ENCODE assay signal across 7 mouse cellular contexts in the genomic region with DNA sequence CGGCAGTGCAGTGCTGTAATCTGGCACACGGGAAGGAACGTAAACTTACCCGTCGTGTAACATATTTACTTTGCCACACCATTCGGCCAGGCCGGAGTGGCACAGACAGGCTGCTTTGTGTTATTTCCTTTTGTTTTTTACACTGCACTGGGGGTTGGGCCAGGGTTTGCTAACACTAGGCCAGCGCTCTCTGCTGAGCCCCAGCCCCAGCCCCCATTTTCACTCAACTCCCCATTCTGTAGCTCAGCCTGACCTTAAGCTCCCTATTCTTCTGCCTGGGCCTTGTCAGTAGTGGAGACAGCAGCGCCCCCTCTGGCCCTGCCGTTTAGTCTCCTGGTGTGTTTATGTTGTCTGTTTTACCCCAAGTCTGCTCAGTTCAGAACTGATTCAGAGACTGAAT.
DNase-seq lines count a peak whose midpoint lies in the region; ATAC-seq and TF ChIP-seq lines count a peak whose summit lies in the region.

No protein-coding gene starts in this region.

- H3K9me3 ChIP-seq in hindbrain, postnatal 0 days (ENCODE audit: low read length) = no peaks in the 10 kb centered on the region
- H3K9me3 ChIP-seq in midbrain, embryonic 14.5 days (ENCODE audit: control insufficient read depth, low read length) = no peaks in the 10 kb centered on the region

- peak; percentile 37; the same call in 1 of the 2 replicates for ATAC-seq in hindbrain, postnatal 0 days
- peak; percentile 37; the same call in 1 of the 2 replicates for ATAC-seq in midbrain, embryonic 14.5 days (ENCODE audit: low FRiP score, low TSS enrichment)

- H3K4me2 ChIP-seq in hindbrain, postnatal 0 days (ENCODE audit: low read depth, low read length) = no peak overlapping the region
- H3K4me2 ChIP-seq in midbrain, embryonic 14.5 days (ENCODE audit: low read length) = no peak overlapping the region

- DNase-seq in left cerebral cortex, postnatal 4 days = peak; percentile 44
- DNase-seq in left cerebral cortex, adult 9 months (ENCODE audit: low spot score in 2 of 2) = no peak
- peak; percentile 67 for DNase-seq in embryo, embryonic 10.5 days (ENCODE audit: low spot score)
- peak; percentile 70 for DNase-seq in hindbrain, postnatal 0 days (ENCODE audit: low spot score)
- peak; percentile 70 for DNase-seq in midbrain, embryonic 14.5 days
- no peak for DNase-seq in MN1 (ENCODE audit: low spot score)
- no peak for DNase-seq in right cerebral cortex, postnatal 10 days (ENCODE audit: low spot score in 2 of 2)

- H3K27ac ChIP-seq in hindbrain, postnatal 0 days = no peak overlapping the region
- peak overlapping the region; percentile 33 for H3K27ac ChIP-seq in midbrain, embryonic 14.5 days (replicated peaks; ENCODE audit: low read depth, low read length)

- H3K36me3 ChIP-seq in hindbrain, postnatal 0 days (ENCODE audit: insufficient read depth, low read length) = no peaks in the 10 kb centered on the region
- peaks cover 7% of the 10 kb centered on the region; the same call in 1 of the 2 replicates for H3K36me3 ChIP-seq in midbrain, embryonic 14.5 days (ENCODE audit: control insufficient read depth, insufficient read depth, low read length)

- TF ChIP-seq CTCF in hindbrain, postnatal 0 days (IDR thresholded peaks at IDR 0.05; ENCODE audit: low read depth) = peak; percentile 71

- no peak overlapping the region for H3K4me3 ChIP-seq in hindbrain, postnatal 0 days (ENCODE audit: low read length)
- no peak overlapping the region for H3K4me3 ChIP-seq in midbrain, embryonic 14.5 days (replicated peaks; ENCODE audit: low read depth, low read length)

- H3K27me3 ChIP-seq in hindbrain, postnatal 0 days (ENCODE audit: insufficient read depth, low read length) = no peaks in the 10 kb centered on the region
- no peaks in the 10 kb centered on the region for H3K27me3 ChIP-seq in midbrain, embryonic 14.5 days (ENCODE audit: control insufficient read depth, insufficient read depth, low read length)

- peaks cover 16% of the 10 kb centered on the region for H3K4me1 ChIP-seq in hindbrain, postnatal 0 days (ENCODE audit: insufficient read depth, low read length)
- H3K4me1 ChIP-seq in midbrain, embryonic 14.5 days (ENCODE audit: control insufficient read depth, insufficient read depth, low read length) = peaks cover 27% of the 10 kb centered on the region

- H3K9ac ChIP-seq in hindbrain, postnatal 0 days (replicated peaks; ENCODE audit: low read length) = no peak overlapping the region
- 0 out of 2 replicates have a peak overlapping the region, but pooled peaks have one; percentile 16 for H3K9ac ChIP-seq in midbrain, embryonic 14.5 days (replicated peaks; ENCODE audit: low read length)

- intact Hi-C loops in left cerebral cortex, postnatal 4 days (cut with DNase I) = no loop called here

- 39% methylated on average over 10 of the region's 10 CpGs for WGBS in hindbrain, postnatal 0 days
- 17% methylated on average over 10 of the region's 10 CpGs for WGBS in midbrain, embryonic 14.5 days

Comparison
In these comparisons a context has a peak if more than half of its experiments do, and no peak if none do; other contexts are left out.
1. DNase-seq: peak in left cerebral cortex, postnatal 4 days (single experiment), embryo, embryonic 10.5 days (single experiment), hindbrain, postnatal 0 days (single experiment) and midbrain, embryonic 14.5 days (single experiment); none in left cerebral cortex, adult 9 months (0 of 2), MN1 (single experiment) and right cerebral cortex, postnatal 10 days (0 of 2).